Mouse (Mus musculus): ENCODE results near the gene Itpka. TPM values are rescaled to one million over a fixed set of nuclear protein-coding genes. Genes with fewer than 3 reads are reported as not detected.
"Not testable (repeated sequence)": the region's sequence is repeated elsewhere in the genome, so short reads cannot be mapped to it uniquely, and the experiment has no call there.

Gene Itpka
- total RNA-seq (2021): 100 to 1,000 TPM; 265 to 270 TPM
- long read RNA-seq, experiment 1, transcript Itpka-201 (7 exons, 1,818 nt): major isoform, 176 of 206 reads
- long read RNA-seq, experiment 1, partial matches to known transcripts: 11 of 206 reads
- long read RNA-seq, experiment 1, other reads (novel, unspliced or antisense): 19 of 206 reads
- long read RNA-seq, experiment 2, transcript Itpka-201 (7 exons, 1,818 nt): major isoform, 276 of 310 reads
- long read RNA-seq, experiment 2, partial matches to known transcripts: 6 of 310 reads
- long read RNA-seq, experiment 2, other reads (novel, unspliced or antisense): 28 of 310 reads

GRCm38 (mm10) chr2:119741581-119742411 lies at the start of gene Itpka:
Gene Itpka (plus strand): TSS chr2:119742337.
- Histone ChIP-seq H3K27ac (peak within 1 kb of the TSS; percentile 98), H3K4me3 (peak within 1 kb of the TSS; percentile 76)
- no peak for TF ChIP-seq CTCF (conservative IDR thresholded peaks at IDR 0.05)
- peak in 1 of 2 experiments; percentile 74 for DNase-seq (ENCODE audit: low spot score in 2 of 2)

- no peak overlapping the region for H3K27ac ChIP-seq
- TF ChIP-seq CTCF (conservative IDR thresholded peaks at IDR 0.05): no peak
- H3K4me3 ChIP-seq: no peak overlapping the region
- DNase-seq (ENCODE audit: low spot score in 2 of 2): no peak
Observed at GRCm38 (mm10) chr2:119694826-119695225, 47.3 kb upstream of the Itpka start.

GRCm38 (mm10) chr2:119696111-119696510 lies 46.0 kb upstream of the Itpka start:
- no peak for TF ChIP-seq CTCF (conservative IDR thresholded peaks at IDR 0.05)
- H3K27ac ChIP-seq: no peak overlapping the region
- no peak overlapping the region for H3K4me3 ChIP-seq
- no peak for DNase-seq (ENCODE audit: low spot score in 2 of 2)

GRCm38 (mm10) chr2:119698472-119698871 lies 43.7 kb upstream of the Itpka start:
- DNase-seq (ENCODE audit: low spot score in 2 of 2): no peak

GRCm38 (mm10) chr2:119699962-119700361 lies 42.2 kb upstream of the Itpka start:
- DNase-seq (ENCODE audit: low spot score in 2 of 2): peak in 1 of 2 experiments; percentile 17
- no peak overlapping the region for H3K4me3 ChIP-seq
- peak overlapping the region; percentile 46; the same call in 1 of the 2 replicates for H3K27ac ChIP-seq
- no peak for TF ChIP-seq CTCF (conservative IDR thresholded peaks at IDR 0.05)

More at GRCm38 (mm10) chr2:119698472-119698871, 43.7 kb upstream of the Itpka start:
- no peak overlapping the region for H3K4me3 ChIP-seq
- H3K27ac ChIP-seq: peak overlapping the region; percentile 52; the same call in 1 of the 2 replicates
- TF ChIP-seq CTCF (conservative IDR thresholded peaks at IDR 0.05): no peak

GRCm38 (mm10) chr2:119703171-119703570 lies 39.0 kb upstream of the Itpka start:
- no peak overlapping the region for H3K4me3 ChIP-seq
- TF ChIP-seq CTCF (conservative IDR thresholded peaks at IDR 0.05): no peak
- H3K27ac ChIP-seq: peak overlapping the region; percentile 72
- peak; percentile 59 to 66 for DNase-seq (ENCODE audit: low spot score in 2 of 2)

- Histone ChIP-seq H3K27ac (no peak overlapping the region), H3K4me3 (no peak overlapping the region)
- no peak for TF ChIP-seq CTCF (conservative IDR thresholded peaks at IDR 0.05)
- DNase-seq (ENCODE audit: low spot score in 2 of 2): no peak
Observed at GRCm38 (mm10) chr2:119707676-119708075, 34.5 kb upstream of the Itpka start.

GRCm38 (mm10) chr2:119710011-119710410 lies 32.1 kb upstream of the Itpka start:
- Histone ChIP-seq H3K27ac (no peak overlapping the region), H3K4me3 (no peak overlapping the region)
- TF ChIP-seq CTCF (conservative IDR thresholded peaks at IDR 0.05): no peak
- no peak for DNase-seq (ENCODE audit: low spot score in 2 of 2)

- not testable (repeated sequence) for DNase-seq (ENCODE audit: low spot score in 2 of 2); H3K4me3 ChIP-seq
- H3K27ac ChIP-seq: peak overlapping the region; percentile 47; the same call in 1 of the 2 replicates
Observed at GRCm38 (mm10) chr2:119715868-119716267, 26.3 kb upstream of the Itpka start.

- DNase-seq (ENCODE audit: low spot score in 2 of 2): peak; percentile 47 to 76
- Histone ChIP-seq H3K4me3 (no peak overlapping the region), H3K27ac (peak overlapping the region; percentile 81)
- TF ChIP-seq CTCF (conservative IDR thresholded peaks at IDR 0.05): no peak
Observed at GRCm38 (mm10) chr2:119721070-119721469, 21.1 kb upstream of the Itpka start.

GRCm38 (mm10) chr2:119727762-119728416 lies 14.2 kb upstream of the Itpka start:
- H3K4me3 ChIP-seq: no peak overlapping the region
- DNase-seq (ENCODE audit: low spot score in 2 of 2): no peak
- no peak for TF ChIP-seq CTCF (conservative IDR thresholded peaks at IDR 0.05)
- no peak overlapping the region for H3K27ac ChIP-seq

GRCm38 (mm10) chr2:119730735-119731134 lies 11.4 kb upstream of the Itpka start:
- no peak for DNase-seq (ENCODE audit: low spot score in 2 of 2)
- Histone ChIP-seq H3K4me3 (no peak overlapping the region), H3K27ac (no peak overlapping the region)
- no peak for TF ChIP-seq CTCF (conservative IDR thresholded peaks at IDR 0.05)

GRCm38 (mm10) chr2:119737124-119737523 lies 5.0 kb upstream of the Itpka start:
- H3K27ac ChIP-seq: no peak overlapping the region
- DNase-seq (ENCODE audit: low spot score in 2 of 2): no peak
- no peak for TF ChIP-seq CTCF (conservative IDR thresholded peaks at IDR 0.05)
- no peak overlapping the region for H3K4me3 ChIP-seq

All from layer of hippocampus, adult 2 months (tissue).